Mouse (Mus musculus): ENCODE measurements around the gene H2-K1. TPM values are rescaled to one million over a fixed set of nuclear protein-coding genes. Genes with fewer than 3 reads are reported as not detected.
"Not testable (repeated sequence)": the region's sequence is repeated elsewhere in the genome, so short reads cannot be mapped to it uniquely, and the experiment has no call there.

Gene H2-K1
- polyA plus RNA-seq, 2 experiments = 25.5 to 27.0 TPM

GRCm38 (mm10) chr17:33995651-33996050, 4.5 kb downstream of the H2-K1 start:
- no peak for TF ChIP-seq POLR2A (IDR thresholded peaks at IDR 0.05; ENCODE audit: borderline replicate concordance, extremely low read depth, insufficient read depth, insufficient read length)
- WGBS = 20% methylated on average over 3 of the region's 3 CpGs

GRCm38 (mm10) chr17:33994959-33995358, 5.2 kb downstream of the H2-K1 start:
- H3K4me3 ChIP-seq (replicated peaks; ENCODE audit: low read length) = no peak overlapping the region
- WGBS = 83% methylated on average over 8 of the region's 8 CpGs
- no peak overlapping the region for H3K4me2 ChIP-seq (replicated peaks; ENCODE audit: low read depth, low read length, severe bottlenecking)
- no peak for ATAC-seq (ENCODE audit: low FRiP score, low read depth)
- DNase-seq (ENCODE audit: low spot score) = no peak
- H3K36me3 ChIP-seq (ENCODE audit: control insufficient read depth, insufficient read depth, low read length) = no peaks in the 10 kb centered on the region
- no peaks in the 10 kb centered on the region for H3K4me1 ChIP-seq (ENCODE audit: control insufficient read depth, insufficient read depth, low read length)
- H3K9ac ChIP-seq (ENCODE audit: low read depth, low read length, severe bottlenecking) = no peak overlapping the region
- TF ChIP-seq POLR2A (IDR thresholded peaks at IDR 0.05; ENCODE audit: borderline replicate concordance, extremely low read depth, insufficient read depth, insufficient read length) = no peak
- H3K27ac ChIP-seq (replicated peaks; ENCODE audit: low read depth, low read length) = no peak overlapping the region
- H3K27me3 ChIP-seq (ENCODE audit: control insufficient read depth, insufficient read depth, low read length) = peaks cover 7% of the 10 kb centered on the region; the same call in 1 of the 2 replicates
- H3K9me3 ChIP-seq (ENCODE audit: control insufficient read depth, low read length) = no peaks in the 10 kb centered on the region

More at GRCm38 (mm10) chr17:33995651-33996050, 4.5 kb downstream of the H2-K1 start:
- no peaks in the 10 kb centered on the region for H3K9me3 ChIP-seq (ENCODE audit: control insufficient read depth, low read length)
- no peak overlapping the region for H3K4me3 ChIP-seq (replicated peaks; ENCODE audit: low read length)
- no peaks in the 10 kb centered on the region for H3K36me3 ChIP-seq (ENCODE audit: control insufficient read depth, insufficient read depth, low read length)
- H3K27me3 ChIP-seq (ENCODE audit: control insufficient read depth, insufficient read depth, low read length) = peaks cover 14% of the 10 kb centered on the region; the same call in 1 of the 2 replicates
- H3K9ac ChIP-seq (ENCODE audit: low read depth, low read length, severe bottlenecking) = no peak overlapping the region
- H3K4me2 ChIP-seq (replicated peaks; ENCODE audit: low read depth, low read length, severe bottlenecking) = no peak overlapping the region
- ATAC-seq (ENCODE audit: low FRiP score, low read depth) (no peak), DNase-seq (ENCODE audit: low spot score) (no peak)
- no peaks in the 10 kb centered on the region for H3K4me1 ChIP-seq (ENCODE audit: control insufficient read depth, insufficient read depth, low read length)
- H3K27ac ChIP-seq (replicated peaks; ENCODE audit: low read depth, low read length) = no peak overlapping the region

DNA sequence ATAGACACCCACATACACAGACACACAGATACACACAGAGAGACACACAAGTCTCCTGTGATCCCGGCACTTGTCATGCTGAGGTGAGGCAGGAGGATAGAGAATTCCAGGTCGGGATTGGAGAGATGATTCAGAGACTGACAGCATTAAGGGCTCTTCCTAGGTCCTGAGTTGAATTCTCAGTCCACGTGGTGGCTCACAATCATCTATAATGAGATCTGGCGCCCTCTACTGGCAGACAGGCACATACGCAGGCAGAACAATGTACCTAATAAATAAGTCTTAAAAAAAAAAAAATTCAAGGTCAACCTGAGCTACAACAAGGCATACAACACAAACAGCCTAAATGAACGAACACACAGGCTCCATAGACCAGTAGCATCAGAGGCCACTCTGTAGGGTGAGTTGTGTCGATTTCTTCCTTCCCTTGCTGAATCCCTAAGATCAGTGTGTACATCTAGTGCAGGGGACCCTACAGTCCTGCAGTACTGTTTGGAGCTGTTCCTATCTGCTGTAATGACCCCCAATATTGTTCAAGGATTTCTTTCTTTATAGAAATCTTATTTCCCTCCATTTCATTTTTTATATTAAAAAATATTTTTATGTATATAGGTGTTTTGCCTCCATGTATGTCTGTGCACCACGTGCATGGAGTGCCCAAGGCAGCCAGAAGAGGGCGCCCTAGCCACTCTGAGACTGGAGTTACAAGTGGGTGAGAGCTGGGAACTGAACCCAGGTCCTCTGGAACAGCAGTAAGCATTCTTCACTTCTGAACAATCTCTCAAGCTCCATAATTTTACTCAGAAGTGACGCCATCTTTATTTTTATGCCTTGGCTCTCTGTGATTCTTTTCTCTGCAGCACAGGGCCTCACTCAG, 8.1 kb downstream of the H2-K1 start:
- Histone ChIP-seq H3K36me3 (ENCODE audit: control insufficient read depth, insufficient read depth, low read length) (no peaks in the 10 kb centered on the region), H3K4me1 (ENCODE audit: control insufficient read depth, insufficient read depth, low read length) (no peaks in the 10 kb centered on the region), H3K4me3 (replicated peaks; ENCODE audit: low read length) (no peak overlapping the region), H3K9ac (ENCODE audit: low read depth, low read length, severe bottlenecking) (no peak overlapping the region), H3K4me2 (replicated peaks; ENCODE audit: low read depth, low read length, severe bottlenecking) (no peak overlapping the region), H3K9me3 (ENCODE audit: control insufficient read depth, low read length) (no peaks in the 10 kb centered on the region), H3K27ac (replicated peaks; ENCODE audit: low read depth, low read length) (no peak overlapping the region), H3K27me3 (ENCODE audit: control insufficient read depth, insufficient read depth, low read length) (no peaks in the 10 kb centered on the region)
- peak; percentile 75 for DNase-seq (ENCODE audit: low spot score)
- no peak for TF ChIP-seq POLR2A (IDR thresholded peaks at IDR 0.05; ENCODE audit: borderline replicate concordance, extremely low read depth, insufficient read depth, insufficient read length)
- ATAC-seq (ENCODE audit: low FRiP score, low read depth) = no peak
- WGBS = 31% methylated on average over 10 of the region's 10 CpGs

- Histone ChIP-seq H3K4me2 (replicated peaks; ENCODE audit: low read depth, low read length, severe bottlenecking) (peak overlapping the region; percentile 56; the same call in 1 of the 2 replicates), H3K4me3 (replicated peaks; ENCODE audit: low read length) (peak overlapping the region; percentile 44; the same call in 1 of the 2 replicates), H3K27me3 (ENCODE audit: control insufficient read depth, insufficient read depth, low read length) (peaks cover 29% of the 10 kb centered on the region)
- not testable (repeated sequence) for H3K4me1 ChIP-seq (ENCODE audit: control insufficient read depth, insufficient read depth, low read length); H3K36me3 ChIP-seq (ENCODE audit: control insufficient read depth, insufficient read depth, low read length); H3K27ac ChIP-seq (replicated peaks; ENCODE audit: low read depth, low read length); H3K9ac ChIP-seq (ENCODE audit: low read depth, low read length, severe bottlenecking); H3K9me3 ChIP-seq (ENCODE audit: control insufficient read depth, low read length); DNase-seq (ENCODE audit: low spot score); ATAC-seq (ENCODE audit: low FRiP score, low read depth)
- 9% methylated on average over 8 of the region's 8 CpGs for WGBS
These were observed 18.0 kb downstream of the H2-K1 start for GRCm38 (mm10) chr17:33982136-33982535.

DNA sequence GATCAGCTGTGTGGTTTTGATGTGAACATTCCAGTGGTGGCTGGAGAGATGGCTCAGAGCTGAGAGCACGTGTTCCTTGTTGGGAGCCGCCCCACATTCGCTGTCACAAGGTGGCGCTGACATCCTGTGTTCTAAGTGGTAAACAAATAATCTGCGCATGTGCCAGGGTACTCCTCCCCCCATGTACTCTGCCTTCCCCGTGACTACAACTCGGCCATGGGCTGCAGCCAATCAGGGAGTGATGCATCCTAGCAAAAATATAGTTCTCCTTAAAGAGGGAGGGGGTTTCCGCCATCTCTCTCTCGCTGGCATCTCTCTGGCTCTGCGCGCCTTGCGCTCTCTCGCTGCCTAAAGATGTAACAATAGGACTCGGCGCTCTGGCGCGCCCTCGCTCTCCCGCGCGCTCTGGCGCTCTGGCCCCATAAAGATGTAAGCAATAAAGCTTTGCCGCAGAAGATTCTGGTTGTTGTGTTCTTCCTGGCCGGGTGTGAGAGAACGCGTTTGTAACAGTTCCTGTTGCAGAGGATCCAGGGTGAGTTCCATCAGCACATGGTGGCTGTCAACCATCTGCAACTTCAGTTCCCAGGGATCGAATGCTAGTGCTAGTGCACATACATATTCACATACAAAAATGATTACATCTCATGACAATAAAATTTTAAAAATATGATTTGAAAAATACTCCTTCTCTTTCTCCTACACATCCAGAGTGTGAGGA, 18.8 kb downstream of the H2-K1 start:
- H3K4me1 ChIP-seq (ENCODE audit: control insufficient read depth, insufficient read depth, low read length); H3K36me3 ChIP-seq (ENCODE audit: control insufficient read depth, insufficient read depth, low read length); H3K9me3 ChIP-seq (ENCODE audit: control insufficient read depth, low read length): not testable (repeated sequence)
- H3K9ac ChIP-seq (ENCODE audit: low read depth, low read length, severe bottlenecking) = peak overlapping the region; percentile 45
- H3K4me3 ChIP-seq (replicated peaks; ENCODE audit: low read length) = peak overlapping the region; percentile 44
- H3K27ac ChIP-seq (replicated peaks; ENCODE audit: low read depth, low read length) = peak overlapping the region; percentile 61; the same call in 1 of the 2 replicates
- peaks cover 29% of the 10 kb centered on the region for H3K27me3 ChIP-seq (ENCODE audit: control insufficient read depth, insufficient read depth, low read length)
- H3K4me2 ChIP-seq (replicated peaks; ENCODE audit: low read depth, low read length, severe bottlenecking) = peak overlapping the region; percentile 56
- peak; percentile 96 for DNase-seq (ENCODE audit: low spot score)
- ATAC-seq (ENCODE audit: low FRiP score, low read depth) = peak; percentile 94
- peak; percentile 53; the same call in 1 of the 2 replicates for TF ChIP-seq POLR2A (IDR thresholded peaks at IDR 0.05; ENCODE audit: borderline replicate concordance, extremely low read depth, insufficient read depth, insufficient read length)
- 1% methylated on average over 27 of the region's 27 CpGs for WGBS

Data from limb, embryonic 14.5 days (tissue).